Mouse (Mus musculus): ENCODE data around the gene Foxred1. TPM values are rescaled to one million over a fixed set of nuclear protein-coding genes. Genes with fewer than 3 reads are reported as not detected.

Gene Foxred1
- total and polyA plus RNA-seq, 3 experiments, result 56.8 to 75.6 (median 70.4) TPM

DNA sequence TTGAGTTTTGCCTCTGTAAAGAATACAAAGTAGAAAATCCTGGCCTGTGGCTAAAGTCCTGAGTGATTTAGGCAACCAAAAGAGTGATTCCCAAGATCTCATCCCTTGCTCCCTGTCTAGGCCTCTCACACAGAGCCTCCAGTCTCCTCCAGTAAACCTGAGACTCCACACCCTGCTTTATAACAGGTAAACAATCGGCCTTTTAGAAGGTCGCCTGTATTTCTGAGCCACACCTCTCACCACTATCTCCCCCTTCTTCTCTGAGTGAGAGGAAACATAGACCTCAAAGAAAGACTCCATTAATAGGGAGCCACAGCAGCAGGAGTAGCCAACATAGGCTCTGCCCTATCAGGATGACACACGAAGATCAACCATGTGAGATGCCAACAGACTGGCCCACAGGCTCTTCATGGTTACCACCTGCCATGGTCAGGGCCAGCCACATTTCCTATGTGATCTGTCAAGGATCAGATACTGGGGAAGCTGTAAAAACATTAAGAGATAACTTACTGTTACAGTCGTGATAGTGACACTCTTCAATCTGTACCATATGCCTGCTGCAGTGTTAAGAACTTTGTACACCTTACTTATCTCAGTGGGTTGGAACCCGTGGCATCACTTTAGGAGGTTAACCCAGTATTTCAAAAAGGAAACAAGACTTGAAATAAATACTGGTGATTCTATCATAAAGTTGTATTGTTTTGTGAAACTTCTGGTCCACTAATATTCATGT is 46.5 kb downstream of the Foxred1 start:
- Histone ChIP-seq H3K4me1 (ENCODE audit: control insufficient read depth, insufficient read depth, low read length) (peaks cover 14% of the 10 kb centered on the region), H3K27ac (peak overlapping the region; percentile 30; the same call in 1 of the 2 replicates), H3K4me3 (no peak overlapping the region), H3K9ac (ENCODE audit: low read depth, low read length) (no peak overlapping the region), H3K79me2 (replicated peaks; ENCODE audit: control insufficient read depth, insufficient read depth, low read length) (no peaks in the 10 kb centered on the region), H3K27me3 (ENCODE audit: control insufficient read depth, insufficient read depth, low read length) (no peaks in the 10 kb centered on the region), H3K36me3 (ENCODE audit: control insufficient read depth, insufficient read depth, low read length) (no peaks in the 10 kb centered on the region; the same call in 1 of the 2 replicates)
- DNase-seq, result no peak
- intact Hi-C loops (cut with DNase I), result loop anchor here (10.0 kb wide), 1 partner anchor 300 kb away; no protein-coding TSS in a partner anchor
- TF ChIP-seq EP300 (IDR thresholded peaks at IDR 0.05; ENCODE audit: insufficient read depth, low read depth, low read length), result no peak
- 80% methylated on average over 5 of the region's 5 CpGs for WGBS

- Histone ChIP-seq H3K9ac (ENCODE audit: low read depth, low read length) (peak overlapping the region; percentile 17), H3K36me3 (ENCODE audit: control insufficient read depth, insufficient read depth, low read length) (no peaks in the 10 kb centered on the region; the same call in 1 of the 2 replicates), H3K27ac (peak overlapping the region; percentile 71), H3K27me3 (ENCODE audit: control insufficient read depth, insufficient read depth, low read length) (no peaks in the 10 kb centered on the region), H3K4me3 (peak overlapping the region; percentile 18), H3K4me1 (ENCODE audit: control insufficient read depth, insufficient read depth, low read length) (peaks cover 14% of the 10 kb centered on the region), H3K79me2 (replicated peaks; ENCODE audit: control insufficient read depth, insufficient read depth, low read length) (no peaks in the 10 kb centered on the region)
- 36% methylated on average over 11 of the region's 11 CpGs for WGBS
- intact Hi-C loops (cut with DNase I), result loop anchor here (10.0 kb wide), 1 partner anchor 298 kb away; no protein-coding TSS in a partner anchor
- DNase-seq, result peak; percentile 79 to 85
- peak; percentile 78 for TF ChIP-seq EP300 (IDR thresholded peaks at IDR 0.05; ENCODE audit: insufficient read depth, low read depth, low read length)
- TF ChIP-seq POLR2A (IDR thresholded peaks at IDR 0.05; ENCODE audit: insufficient read depth, low read depth, low read length), result no peak
- no peak for TF ChIP-seq CTCF (IDR thresholded peaks at IDR 0.05)
Observed at GRCm38 (mm10) chr9:35163011-35163690, 47.7 kb downstream of the Foxred1 start.

- H3K79me2 ChIP-seq (replicated peaks; ENCODE audit: control insufficient read depth, insufficient read depth, low read length), result no peaks in the 10 kb centered on the region; the same call in 1 of the 2 replicates
- no peak overlapping the region for H3K9ac ChIP-seq (ENCODE audit: low read depth, low read length)
- TF ChIP-seq POLR2A (IDR thresholded peaks at IDR 0.05; ENCODE audit: insufficient read depth, low read depth, low read length) (no peak), CTCF (IDR thresholded peaks at IDR 0.05) (no peak)
- no peaks in the 10 kb centered on the region for H3K27me3 ChIP-seq (ENCODE audit: control insufficient read depth, insufficient read depth, low read length)
- H3K4me3 ChIP-seq, result no peak overlapping the region
- peaks cover 18% of the 10 kb centered on the region for H3K4me1 ChIP-seq (ENCODE audit: control insufficient read depth, insufficient read depth, low read length)
- intact Hi-C loops (cut with DNase I), result loop anchor here (1.0 to 10.0 kb wide), 3 partner anchors 29 to 297 kb away; no protein-coding TSS in a partner anchor
- H3K36me3 ChIP-seq (ENCODE audit: control insufficient read depth, insufficient read depth, low read length), result no peaks in the 10 kb centered on the region; the same call in 1 of the 2 replicates
- H3K27ac ChIP-seq, result no peak overlapping the region; the same call in 1 of the 2 replicates
- DNase-seq, result no peak
- WGBS, result 76% methylated on average over 7 of the region's 7 CpGs
Observed at GRCm38 (mm10) chr9:35161721-35162120, 49.1 kb downstream of the Foxred1 start.

DNA sequence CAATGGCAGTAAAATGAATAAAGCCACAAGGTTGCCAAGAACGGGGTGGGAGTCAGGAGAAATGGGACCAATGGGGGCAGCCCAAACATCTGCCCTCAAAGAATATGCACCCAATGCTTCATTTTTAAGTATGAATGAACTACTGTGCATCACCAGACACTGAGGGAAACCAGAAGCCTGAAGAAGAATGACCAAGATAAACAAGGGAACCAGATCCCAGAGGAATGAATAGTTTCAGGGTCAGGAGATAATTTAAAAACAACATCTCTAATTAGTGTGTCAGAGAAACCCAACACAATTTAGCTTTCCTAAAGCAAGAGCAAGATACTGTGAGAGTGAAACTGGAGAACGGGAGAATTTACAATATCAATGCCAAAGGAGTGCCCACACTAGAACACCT is 50.2 kb downstream of the Foxred1 start:
- Histone ChIP-seq H3K27ac (no peak overlapping the region), H3K27me3 (ENCODE audit: control insufficient read depth, insufficient read depth, low read length) (no peaks in the 10 kb centered on the region), H3K79me2 (replicated peaks; ENCODE audit: control insufficient read depth, insufficient read depth, low read length) (no peaks in the 10 kb centered on the region; the same call in 1 of the 2 replicates), H3K9ac (ENCODE audit: low read depth, low read length) (no peak overlapping the region), H3K36me3 (ENCODE audit: control insufficient read depth, insufficient read depth, low read length) (no peaks in the 10 kb centered on the region; the same call in 1 of the 2 replicates), H3K4me1 (ENCODE audit: control insufficient read depth, insufficient read depth, low read length) (peaks cover 27% of the 10 kb centered on the region), H3K4me3 (no peak overlapping the region)
- no peak for DNase-seq
- no peak for TF ChIP-seq EP300 (IDR thresholded peaks at IDR 0.05; ENCODE audit: insufficient read depth, low read depth, low read length)
- no peak for TF ChIP-seq POLR2A (IDR thresholded peaks at IDR 0.05; ENCODE audit: insufficient read depth, low read depth, low read length)
- TF ChIP-seq CTCF (IDR thresholded peaks at IDR 0.05), result no peak
- 68% methylated on average over 2 of the region's 2 CpGs for WGBS
- intact Hi-C loops (cut with DNase I), result loop anchor here (2.0 to 10.0 kb wide), 2 partner anchors 28 to 296 kb away; no protein-coding TSS in a partner anchor

DNA sequence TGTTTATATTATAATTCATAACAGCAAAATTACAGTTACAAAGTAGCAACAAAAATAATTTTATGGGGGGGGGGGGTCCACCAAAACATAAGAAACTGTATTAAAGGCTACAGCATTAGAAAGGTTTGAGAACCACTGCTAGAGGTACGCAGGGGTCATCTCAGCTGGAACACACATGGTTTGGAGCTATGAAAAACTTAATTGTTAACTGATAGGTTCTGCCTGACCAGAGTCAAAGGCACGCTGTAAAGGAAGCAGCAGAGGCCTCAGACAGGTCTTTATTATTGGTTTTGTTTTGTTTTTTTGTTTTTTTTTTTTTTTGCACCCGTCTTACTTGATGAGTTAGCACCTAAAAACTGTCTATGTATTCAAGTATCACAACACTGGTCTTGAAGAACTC is 52.4 kb downstream of the Foxred1 start:
- no peaks in the 10 kb centered on the region for H3K36me3 ChIP-seq (ENCODE audit: control insufficient read depth, insufficient read depth, low read length)
- no peak overlapping the region for H3K4me3 ChIP-seq
- H3K27me3 ChIP-seq (ENCODE audit: control insufficient read depth, insufficient read depth, low read length), result no peaks in the 10 kb centered on the region
- no peak overlapping the region for H3K9ac ChIP-seq (ENCODE audit: low read depth, low read length)
- no peak overlapping the region for H3K27ac ChIP-seq
- intact Hi-C loops (cut with DNase I), result no loop called here
- H3K4me1 ChIP-seq (ENCODE audit: control insufficient read depth, insufficient read depth, low read length), result peaks cover 26% of the 10 kb centered on the region
- 90% methylated on average over 3 of the region's 3 CpGs for WGBS
- no peak for DNase-seq
- H3K79me2 ChIP-seq (replicated peaks; ENCODE audit: control insufficient read depth, insufficient read depth, low read length), result no peaks in the 10 kb centered on the region; the same call in 1 of the 2 replicates
- TF ChIP-seq EP300 (IDR thresholded peaks at IDR 0.05; ENCODE audit: insufficient read depth, low read depth, low read length) (no peak), POLR2A (IDR thresholded peaks at IDR 0.05; ENCODE audit: insufficient read depth, low read depth, low read length) (no peak), CTCF (IDR thresholded peaks at IDR 0.05) (no peak)
